Mouse (Mus musculus): ENCODE data around the gene Gm11060.
A peak's percentile ranks its signal among the peaks of the same experiment; 100 is the strongest.

DNA sequence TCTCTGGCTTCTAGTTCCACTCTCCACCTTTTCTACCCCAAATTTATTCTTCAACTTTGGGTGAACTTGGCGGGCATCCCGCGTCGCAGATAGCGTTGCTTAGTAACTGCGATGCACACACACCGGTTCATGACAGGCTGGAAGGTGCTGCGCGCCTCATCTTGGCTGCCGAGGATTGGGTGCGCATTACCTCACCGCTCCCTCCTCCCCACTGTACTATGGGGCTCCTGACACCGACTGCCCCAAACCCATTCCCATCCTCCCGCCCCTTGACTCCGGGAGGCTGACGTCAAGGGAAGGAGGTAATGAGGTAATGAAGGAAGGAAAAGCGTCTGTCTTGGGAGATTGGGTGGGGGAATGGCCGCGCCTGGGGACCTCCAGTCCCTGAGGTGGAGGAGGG, 42.5 kb downstream of the Gm11060 start:
- TF ChIP-seq POLR2A (IDR thresholded peaks at IDR 0.05; ENCODE audit: insufficient read depth, low read depth, low read length) (no peak), CTCF (IDR thresholded peaks at IDR 0.05) (no peak), EP300 (IDR thresholded peaks at IDR 0.05; ENCODE audit: insufficient read depth, low read depth, low read length) (0 out of 2 replicates have a peak, but pooled peaks have one; percentile 34)

All from heart, adult 2 months (tissue).